Mouse (Mus musculus): Measurements from ENCODE around the gene Rhoa. TPM values are rescaled to one million over a fixed set of nuclear protein-coding genes. Genes with fewer than 3 reads are reported as not detected.
A peak's percentile ranks its signal among the peaks of the same experiment; 100 is the strongest.
"Not testable (repeated sequence)": the region's sequence is repeated elsewhere in the genome, so short reads cannot be mapped to it uniquely, and the experiment has no call there.

Gene Rhoa
- total and polyA plus RNA-seq, 3 experiments, result 110 to 234 (median 216) TPM

DNA sequence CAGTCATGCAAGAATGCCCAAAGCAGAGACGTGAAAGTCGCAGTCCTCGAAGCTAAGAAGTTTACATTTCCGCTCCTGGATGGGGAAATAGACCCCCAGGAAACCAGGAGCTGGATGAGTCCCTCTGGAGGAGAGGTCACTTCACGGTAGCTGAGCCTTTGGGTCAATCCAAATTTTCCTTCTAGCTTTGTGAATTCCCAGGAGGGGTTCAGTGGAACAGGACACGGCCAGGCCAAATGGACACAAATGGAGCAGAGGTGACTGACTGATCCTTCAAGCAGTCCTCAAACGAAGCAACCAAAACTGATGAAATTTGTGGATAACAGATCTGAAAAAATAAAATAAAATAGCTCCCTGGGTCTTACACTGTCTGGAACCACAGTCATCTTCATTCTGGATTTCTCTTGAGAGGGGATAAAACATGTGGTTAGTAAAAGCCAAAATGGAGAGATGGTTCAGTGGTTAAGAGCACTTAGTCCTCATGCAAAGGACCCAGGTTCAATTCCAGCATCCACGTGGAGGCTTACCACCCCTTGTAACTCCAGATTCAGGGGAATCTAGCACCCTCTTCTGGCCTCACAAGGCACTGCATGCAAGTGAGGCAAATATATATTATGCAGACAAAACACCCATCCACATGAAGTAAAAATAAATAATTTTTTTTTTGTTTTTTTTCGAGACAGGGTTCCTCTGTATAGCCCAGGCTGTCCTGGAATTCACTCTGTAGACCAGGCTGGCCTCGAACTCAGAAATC lies 27.1 kb upstream of the Rhoa start:
- intact Hi-C loops (cut with DNase I), result no loop called here
- H3K4me1 ChIP-seq (ENCODE audit: control insufficient read depth, insufficient read depth, low read length), result peaks cover 7% of the 10 kb centered on the region
- H3K36me3 ChIP-seq (ENCODE audit: control insufficient read depth, insufficient read depth, low read length), result no peaks in the 10 kb centered on the region; the same call in 1 of the 2 replicates
- H3K4me3 ChIP-seq, result no peak overlapping the region
- 65% methylated on average over 10 of the region's 10 CpGs for WGBS
- DNase-seq, result peak in 1 of 2 experiments; percentile 49
- no peak overlapping the region for H3K9ac ChIP-seq (ENCODE audit: low read depth, low read length)
- H3K27ac ChIP-seq, result peak overlapping the region; percentile 92
- H3K79me2 ChIP-seq (replicated peaks; ENCODE audit: control insufficient read depth, insufficient read depth, low read length), result no peaks in the 10 kb centered on the region
- TF ChIP-seq EP300 (IDR thresholded peaks at IDR 0.05; ENCODE audit: insufficient read depth, low read depth, low read length) (no peak), POLR2A (IDR thresholded peaks at IDR 0.05; ENCODE audit: insufficient read depth, low read depth, low read length) (no peak), CTCF (IDR thresholded peaks at IDR 0.05) (peak; percentile 78)
- no peaks in the 10 kb centered on the region for H3K27me3 ChIP-seq (ENCODE audit: control insufficient read depth, insufficient read depth, low read length)

DNA sequence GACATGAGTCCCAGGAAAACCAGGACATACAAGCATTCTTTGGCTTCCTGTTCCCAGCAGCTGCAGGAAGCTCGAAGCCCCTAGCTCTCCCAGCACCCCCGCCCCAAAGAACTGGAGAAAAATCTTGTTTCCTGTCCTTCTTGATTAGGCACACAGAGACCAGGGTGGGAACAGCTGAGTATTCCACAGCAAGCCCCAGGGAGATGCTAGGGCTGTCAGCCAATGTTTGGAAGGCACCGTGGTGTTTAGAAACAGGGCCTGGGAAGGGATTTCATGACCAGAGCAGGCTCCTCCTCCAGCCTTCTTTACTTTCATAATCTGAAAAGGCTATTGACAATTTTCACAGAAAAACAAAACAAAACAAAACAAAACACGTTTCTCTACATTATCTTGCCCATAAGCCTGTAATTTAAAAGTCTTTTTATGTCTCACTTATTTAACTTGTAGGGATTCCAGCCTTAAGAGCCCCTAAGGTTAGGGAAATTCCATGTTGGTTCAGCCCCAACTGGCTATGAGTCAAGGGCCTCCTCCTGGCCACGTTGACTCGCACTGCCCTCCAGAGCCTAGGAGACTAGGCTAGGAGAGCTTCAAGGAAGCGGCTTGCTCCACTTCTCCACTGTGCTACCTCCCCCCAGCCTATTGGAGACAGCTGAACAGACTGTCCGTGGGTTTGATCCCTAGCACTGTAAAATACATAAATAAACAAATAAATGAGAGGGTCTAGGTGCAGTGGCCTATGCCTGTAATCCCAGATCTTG lies 25.7 kb upstream of the Rhoa start:
- peaks cover 8% of the 10 kb centered on the region for H3K4me1 ChIP-seq (ENCODE audit: control insufficient read depth, insufficient read depth, low read length)
- peak; percentile 60 for TF ChIP-seq POLR2A (IDR thresholded peaks at IDR 0.05; ENCODE audit: insufficient read depth, low read depth, low read length)
- TF ChIP-seq EP300 (IDR thresholded peaks at IDR 0.05; ENCODE audit: insufficient read depth, low read depth, low read length), result peak; percentile 67
- TF ChIP-seq CTCF (IDR thresholded peaks at IDR 0.05), result peak; percentile 33; the same call in 1 of the 2 replicates
- intact Hi-C loops (cut with DNase I), result loop anchor here (2.0 to 5.0 kb wide), 3 partner anchors 17 to 143 kb away; partner anchors contain the start of gene Dag1
- H3K9ac ChIP-seq (ENCODE audit: low read depth, low read length), result peak overlapping the region; percentile 54
- H3K79me2 ChIP-seq (replicated peaks; ENCODE audit: control insufficient read depth, insufficient read depth, low read length), result no peaks in the 10 kb centered on the region
- 12% methylated on average over 8 of the region's 8 CpGs for WGBS
- no peaks in the 10 kb centered on the region; the same call in 1 of the 2 replicates for H3K36me3 ChIP-seq (ENCODE audit: control insufficient read depth, insufficient read depth, low read length)
- peak; percentile 89 to 91 for DNase-seq
- no peaks in the 10 kb centered on the region for H3K27me3 ChIP-seq (ENCODE audit: control insufficient read depth, insufficient read depth, low read length)
- peak overlapping the region; percentile 26; the same call in 1 of the 2 replicates for H3K4me3 ChIP-seq
- H3K27ac ChIP-seq, result peak overlapping the region; percentile 92

DNA sequence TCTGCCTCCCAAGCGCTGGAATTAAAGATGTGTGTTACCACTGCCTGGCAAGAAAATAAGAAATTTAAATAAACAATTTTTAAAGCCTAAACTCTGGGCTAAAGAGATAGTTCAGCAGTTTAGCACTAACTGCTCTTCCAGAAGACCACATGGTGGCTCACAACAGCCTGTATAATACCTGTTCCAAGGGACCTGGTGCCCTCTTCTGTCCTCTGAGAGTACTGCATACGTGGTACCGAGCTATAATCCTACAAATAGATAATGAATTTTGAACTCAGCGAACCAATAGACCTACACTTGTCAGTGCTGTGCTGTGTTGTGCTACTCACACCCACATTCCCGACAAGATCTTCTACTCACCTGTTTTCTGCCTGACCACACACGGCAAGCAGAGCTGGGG lies 21.5 kb upstream of the Rhoa start:
- H3K27ac ChIP-seq, result no peak overlapping the region
- 7% methylated on average over 6 of the region's 6 CpGs for WGBS
- TF ChIP-seq CTCF (IDR thresholded peaks at IDR 0.05) (peak; percentile 100), EP300 (IDR thresholded peaks at IDR 0.05; ENCODE audit: insufficient read depth, low read depth, low read length) (peak; percentile 87), POLR2A (IDR thresholded peaks at IDR 0.05; ENCODE audit: insufficient read depth, low read depth, low read length) (no peak)

GRCm38 (mm10) chr9:108287526-108288238 lies 18.2 kb upstream of the Rhoa start:
- H3K4me1 ChIP-seq (ENCODE audit: control insufficient read depth, insufficient read depth, low read length); H3K9ac ChIP-seq (ENCODE audit: low read depth, low read length); DNase-seq; H3K4me3 ChIP-seq; H3K36me3 ChIP-seq (ENCODE audit: control insufficient read depth, insufficient read depth, low read length); H3K27ac ChIP-seq; H3K79me2 ChIP-seq (replicated peaks; ENCODE audit: control insufficient read depth, insufficient read depth, low read length); H3K27me3 ChIP-seq (ENCODE audit: control insufficient read depth, insufficient read depth, low read length); intact Hi-C loops (cut with DNase I): not testable (repeated sequence)
- whole genome bisulfite sequencing, result 75% methylated on average over 6 of the region's 6 CpGs

More for the DNA sequence above, 21.5 kb upstream of the Rhoa start:
- Histone ChIP-seq H3K4me3 (no peak overlapping the region), H3K27me3 (ENCODE audit: control insufficient read depth, insufficient read depth, low read length) (no peaks in the 10 kb centered on the region), H3K9ac (ENCODE audit: low read depth, low read length) (no peak overlapping the region), H3K79me2 (replicated peaks; ENCODE audit: control insufficient read depth, insufficient read depth, low read length) (no peaks in the 10 kb centered on the region), H3K4me1 (ENCODE audit: control insufficient read depth, insufficient read depth, low read length) (peaks cover 6% of the 10 kb centered on the region), H3K36me3 (ENCODE audit: control insufficient read depth, insufficient read depth, low read length) (no peaks in the 10 kb centered on the region; the same call in 1 of the 2 replicates)
- DNase-seq, result peak; percentile 65 to 81
- intact Hi-C loops (cut with DNase I), result loop anchor here (1.0 to 5.0 kb wide), 4 partner anchors 37 to 189 kb away; no protein-coding TSS in a partner anchor

DNA sequence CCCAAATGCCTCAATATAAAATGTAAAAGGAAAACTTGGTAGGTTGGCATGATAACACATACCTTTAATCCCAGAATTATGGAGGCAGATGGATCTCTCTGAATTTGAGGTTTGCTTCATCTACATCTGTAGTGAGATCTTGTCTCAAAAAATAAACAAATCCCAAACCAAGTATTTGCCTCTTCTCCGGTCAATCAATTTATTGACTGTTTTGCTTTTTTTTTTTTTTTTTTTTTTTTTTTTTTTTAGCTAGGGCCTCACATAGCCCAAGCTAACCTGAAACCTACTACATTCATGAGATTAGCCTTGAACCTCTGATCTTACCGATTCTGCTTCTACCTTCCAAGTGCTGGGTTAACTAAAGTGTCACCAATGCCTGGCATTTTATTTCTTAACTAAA lies 16.6 kb upstream of the Rhoa start:
- WGBS, result 61% methylated on average over 2 of the region's 2 CpGs
- no peaks in the 10 kb centered on the region for H3K27me3 ChIP-seq (ENCODE audit: control insufficient read depth, insufficient read depth, low read length)
- H3K4me1 ChIP-seq (ENCODE audit: control insufficient read depth, insufficient read depth, low read length), result peaks cover 7% of the 10 kb centered on the region
- intact Hi-C loops (cut with DNase I), result no loop called here
- H3K4me3 ChIP-seq, result no peak overlapping the region
- no peaks in the 10 kb centered on the region for H3K79me2 ChIP-seq (replicated peaks; ENCODE audit: control insufficient read depth, insufficient read depth, low read length)
- no peak overlapping the region for H3K9ac ChIP-seq (ENCODE audit: low read depth, low read length)
- TF ChIP-seq POLR2A (IDR thresholded peaks at IDR 0.05; ENCODE audit: insufficient read depth, low read depth, low read length), result no peak
- no peak for TF ChIP-seq CTCF (IDR thresholded peaks at IDR 0.05)
- no peak for TF ChIP-seq EP300 (IDR thresholded peaks at IDR 0.05; ENCODE audit: insufficient read depth, low read depth, low read length)
- H3K36me3 ChIP-seq (ENCODE audit: control insufficient read depth, insufficient read depth, low read length), result 0 out of 2 replicates have a peak, but pooled peaks cover 3% of the 10 kb centered on the region
- DNase-seq, result no peak
- H3K27ac ChIP-seq, result no peak overlapping the region
